Mouse (Mus musculus): Measurements from ENCODE around the gene Adk. TPM values are rescaled to one million over a fixed set of nuclear protein-coding genes. Genes with fewer than 3 reads are reported as not detected.

Gene Adk
- polyA plus RNA-seq, 1 experiment from 2014 or later: 71.9 TPM

DNA sequence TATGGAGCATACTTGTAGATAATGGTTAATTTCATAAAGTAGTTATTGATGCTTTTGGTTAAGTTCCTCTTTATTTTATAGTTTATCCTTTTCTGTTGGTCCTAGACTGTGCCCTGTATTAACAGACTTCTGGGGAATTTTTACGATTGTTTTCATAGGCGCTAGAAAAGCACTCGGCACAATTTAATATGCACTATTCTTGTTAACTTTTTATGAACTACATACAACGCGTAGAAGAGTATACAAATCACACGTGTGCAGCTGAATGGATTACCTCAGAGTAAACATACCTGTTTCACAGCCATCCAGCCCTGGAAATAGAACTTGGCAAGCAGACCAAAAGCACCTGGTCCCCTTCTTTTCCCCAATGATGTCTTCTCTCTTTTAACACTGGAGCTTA is 99.7 kb downstream of the Adk start:
- no peak overlapping the region for H3K4me2 ChIP-seq (ENCODE audit: low read length)
- WGBS: 92% methylated on average over 6 of the region's 6 CpGs

DNA sequence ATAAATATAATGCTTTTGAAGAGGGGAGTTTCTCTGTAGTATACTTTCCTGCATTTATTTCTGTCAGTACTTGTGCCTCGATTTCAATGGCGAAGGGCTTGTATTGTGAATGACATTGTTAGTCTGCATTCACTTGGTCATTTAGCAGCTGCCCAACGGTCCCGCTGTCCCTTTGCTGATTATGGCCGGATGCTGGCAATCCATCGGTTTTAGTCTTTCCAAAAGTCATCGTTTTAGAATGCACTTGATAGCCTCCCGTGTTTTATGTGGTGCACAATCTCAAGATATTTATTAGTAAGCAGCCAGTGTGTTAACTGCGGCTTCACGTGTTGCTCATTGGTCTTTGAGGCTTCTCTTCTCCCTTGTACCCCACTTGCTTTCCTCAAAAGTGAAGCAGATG is 113.3 kb downstream of the Adk start:
- no peak overlapping the region for H3K27ac ChIP-seq (ENCODE audit: low read length)
- ATAC-seq: no peak
- H3K36me3 ChIP-seq (ENCODE audit: control insufficient read depth, insufficient read depth): no peaks in the 10 kb centered on the region
- H3K27me3 ChIP-seq (replicated peaks; ENCODE audit: control insufficient read depth, insufficient read depth, low read length): no peaks in the 10 kb centered on the region
- H3K4me2 ChIP-seq (ENCODE audit: low read length): no peak overlapping the region
- H3K9ac ChIP-seq (replicated peaks; ENCODE audit: low read depth, low read length): no peak overlapping the region
- 35% methylated on average over 10 of the region's 10 CpGs for WGBS
- no peak overlapping the region for H3K4me3 ChIP-seq (replicated peaks; ENCODE audit: low read length)
- H3K9me3 ChIP-seq (ENCODE audit: control insufficient read depth, low read length): no peaks in the 10 kb centered on the region
- H3K4me1 ChIP-seq (replicated peaks; ENCODE audit: control insufficient read depth, insufficient read depth, low read length): no peaks in the 10 kb centered on the region

More for the DNA sequence above, 99.7 kb downstream of the Adk start:
- Histone ChIP-seq H3K27me3 (replicated peaks; ENCODE audit: control insufficient read depth, insufficient read depth, low read length) (no peaks in the 10 kb centered on the region), H3K4me1 (replicated peaks; ENCODE audit: control insufficient read depth, insufficient read depth, low read length) (no peaks in the 10 kb centered on the region), H3K36me3 (ENCODE audit: control insufficient read depth, insufficient read depth) (no peaks in the 10 kb centered on the region), H3K4me3 (replicated peaks; ENCODE audit: low read length) (no peak overlapping the region), H3K27ac (ENCODE audit: low read length) (no peak overlapping the region), H3K9ac (replicated peaks; ENCODE audit: low read depth, low read length) (no peak overlapping the region), H3K9me3 (ENCODE audit: control insufficient read depth, low read length) (no peaks in the 10 kb centered on the region)
- no peak for ATAC-seq

DNA sequence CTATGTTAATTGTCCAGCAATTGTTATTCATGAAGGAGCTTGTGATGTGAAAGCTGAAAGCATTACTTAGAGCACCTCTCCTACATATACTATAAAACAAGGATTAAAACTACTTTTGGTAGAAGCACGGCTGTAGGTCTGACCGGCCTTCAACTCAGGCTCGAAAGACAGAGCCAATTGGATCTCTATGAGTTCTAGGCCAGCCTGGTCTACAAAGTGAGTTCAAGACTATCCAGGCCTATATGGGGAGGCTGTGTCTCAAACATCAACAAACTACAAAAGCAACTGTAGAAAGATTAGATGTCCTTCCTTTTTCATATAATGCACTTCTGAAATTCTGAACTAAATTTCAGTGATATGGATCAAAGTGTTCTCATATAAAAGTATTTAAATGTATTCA is 113.7 kb downstream of the Adk start:
- WGBS: 59% methylated on average over 3 of the region's 3 CpGs
- Histone ChIP-seq H3K27me3 (replicated peaks; ENCODE audit: control insufficient read depth, insufficient read depth, low read length) (no peaks in the 10 kb centered on the region), H3K4me3 (replicated peaks; ENCODE audit: low read length) (no peak overlapping the region), H3K4me1 (replicated peaks; ENCODE audit: control insufficient read depth, insufficient read depth, low read length) (no peaks in the 10 kb centered on the region), H3K27ac (ENCODE audit: low read length) (no peak overlapping the region), H3K36me3 (ENCODE audit: control insufficient read depth, insufficient read depth) (no peaks in the 10 kb centered on the region), H3K9ac (replicated peaks; ENCODE audit: low read depth, low read length) (no peak overlapping the region), H3K4me2 (ENCODE audit: low read length) (no peak overlapping the region), H3K9me3 (ENCODE audit: control insufficient read depth, low read length) (no peaks in the 10 kb centered on the region)
- no peak for ATAC-seq

DNA sequence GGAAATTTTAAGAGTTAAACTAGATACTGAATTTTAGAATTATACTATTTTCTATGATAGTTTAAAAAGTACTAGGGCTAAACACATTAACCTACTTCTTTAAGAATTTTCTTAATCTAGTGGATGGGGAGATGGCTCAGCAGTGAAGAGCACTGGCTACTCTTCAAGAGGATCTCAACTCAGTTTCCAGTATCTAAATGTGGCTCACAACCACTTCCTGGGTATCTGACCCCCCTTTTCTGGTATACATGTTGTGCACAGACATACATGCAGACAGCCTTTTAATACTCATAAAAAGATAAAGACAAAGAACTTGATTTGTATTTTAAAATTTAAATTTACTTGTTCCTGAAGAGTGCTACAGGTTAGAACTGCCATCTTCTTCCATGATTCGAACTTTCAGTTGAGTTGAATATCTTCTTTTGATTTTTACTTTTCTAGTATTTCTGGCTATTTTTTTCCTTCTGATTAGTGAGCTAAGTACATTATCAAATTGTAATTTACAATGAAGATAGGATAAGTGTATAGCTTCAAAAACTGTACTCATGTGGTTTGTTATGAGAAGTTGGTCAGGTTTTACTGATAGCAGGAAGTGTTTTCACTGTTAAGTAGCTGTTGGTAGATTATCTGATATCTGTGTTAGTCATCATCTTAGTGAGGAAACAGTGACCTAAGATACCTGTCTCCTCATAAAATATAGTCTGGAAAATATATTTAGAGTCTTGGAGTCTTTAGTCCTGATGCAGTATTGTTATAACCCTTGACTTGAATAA is 121.8 kb downstream of the Adk start:
- H3K4me2 ChIP-seq (ENCODE audit: low read length): no peak overlapping the region
- 98% methylated on average over 1 of the region's 1 CpGs for WGBS
- ATAC-seq: no peak

DNA sequence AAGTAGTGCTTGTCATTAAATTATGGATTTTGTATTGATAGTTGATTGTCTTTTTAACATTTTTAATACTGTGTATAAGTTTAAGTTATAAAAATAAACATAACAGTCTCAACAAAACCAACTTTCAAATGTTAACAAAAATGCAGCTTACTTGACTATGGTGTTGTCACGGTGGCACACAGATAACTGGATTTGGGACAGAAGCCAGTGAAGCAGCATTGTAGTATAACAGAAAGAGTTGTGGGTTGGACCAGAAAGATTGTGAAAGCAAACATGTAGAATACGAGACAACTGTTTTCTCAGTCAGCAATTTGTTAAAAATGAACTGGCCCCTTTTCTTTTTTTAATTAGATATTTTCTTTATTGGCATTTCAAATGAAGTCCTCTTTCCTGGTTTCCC is 122.4 kb downstream of the Adk start:
- no peak for ATAC-seq
- 70% methylated on average over 2 of the region's 2 CpGs for WGBS

More for the DNA sequence above, 121.8 kb downstream of the Adk start:
- no peaks in the 10 kb centered on the region for H3K36me3 ChIP-seq (ENCODE audit: control insufficient read depth, insufficient read depth)
- H3K27me3 ChIP-seq (replicated peaks; ENCODE audit: control insufficient read depth, insufficient read depth, low read length): no peaks in the 10 kb centered on the region
- no peak overlapping the region for H3K4me3 ChIP-seq (replicated peaks; ENCODE audit: low read length)
- H3K9me3 ChIP-seq (ENCODE audit: control insufficient read depth, low read length): no peaks in the 10 kb centered on the region
- no peak overlapping the region for H3K9ac ChIP-seq (replicated peaks; ENCODE audit: low read depth, low read length)
- H3K27ac ChIP-seq (ENCODE audit: low read length): no peak overlapping the region
- no peaks in the 10 kb centered on the region for H3K4me1 ChIP-seq (replicated peaks; ENCODE audit: control insufficient read depth, insufficient read depth, low read length)

DNA sequence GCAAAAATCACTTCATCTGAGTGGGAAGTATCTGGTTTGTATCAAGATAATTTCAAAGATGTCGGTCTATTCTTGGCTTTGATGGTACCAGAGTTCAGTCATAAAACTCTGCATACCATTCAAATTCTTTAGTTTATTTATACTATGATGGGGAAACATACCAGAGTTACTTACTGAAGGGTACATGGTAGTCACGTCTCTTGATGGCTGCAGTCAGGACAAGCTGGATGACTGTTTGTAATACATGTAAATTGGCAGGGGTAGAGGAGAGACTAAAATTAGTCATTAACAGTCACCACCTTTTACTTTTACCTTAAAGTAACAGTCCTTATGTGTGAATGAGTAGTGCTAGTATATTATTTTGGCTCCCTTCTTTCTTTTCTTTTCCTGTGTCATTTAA is 125.4 kb downstream of the Adk start:
- 81% methylated on average over 2 of the region's 2 CpGs for WGBS
- Histone ChIP-seq H3K27ac (ENCODE audit: low read length) (no peak overlapping the region), H3K36me3 (ENCODE audit: control insufficient read depth, insufficient read depth) (no peaks in the 10 kb centered on the region), H3K4me2 (ENCODE audit: low read length) (no peak overlapping the region), H3K9me3 (ENCODE audit: control insufficient read depth, low read length) (no peaks in the 10 kb centered on the region), H3K4me1 (replicated peaks; ENCODE audit: control insufficient read depth, insufficient read depth, low read length) (no peaks in the 10 kb centered on the region), H3K9ac (replicated peaks; ENCODE audit: low read depth, low read length) (no peak overlapping the region), H3K4me3 (replicated peaks; ENCODE audit: low read length) (no peak overlapping the region), H3K27me3 (replicated peaks; ENCODE audit: control insufficient read depth, insufficient read depth, low read length) (no peaks in the 10 kb centered on the region)
- no peak for ATAC-seq

More for the DNA sequence above, 122.4 kb downstream of the Adk start:
- H3K36me3 ChIP-seq (ENCODE audit: control insufficient read depth, insufficient read depth): no peaks in the 10 kb centered on the region
- no peaks in the 10 kb centered on the region for H3K9me3 ChIP-seq (ENCODE audit: control insufficient read depth, low read length)
- no peaks in the 10 kb centered on the region for H3K27me3 ChIP-seq (replicated peaks; ENCODE audit: control insufficient read depth, insufficient read depth, low read length)
- no peak overlapping the region for H3K9ac ChIP-seq (replicated peaks; ENCODE audit: low read depth, low read length)
- no peak overlapping the region for H3K4me3 ChIP-seq (replicated peaks; ENCODE audit: low read length)
- no peaks in the 10 kb centered on the region for H3K4me1 ChIP-seq (replicated peaks; ENCODE audit: control insufficient read depth, insufficient read depth, low read length)
- no peak overlapping the region for H3K4me2 ChIP-seq (ENCODE audit: low read length)
- H3K27ac ChIP-seq (ENCODE audit: low read length): no peak overlapping the region

DNA sequence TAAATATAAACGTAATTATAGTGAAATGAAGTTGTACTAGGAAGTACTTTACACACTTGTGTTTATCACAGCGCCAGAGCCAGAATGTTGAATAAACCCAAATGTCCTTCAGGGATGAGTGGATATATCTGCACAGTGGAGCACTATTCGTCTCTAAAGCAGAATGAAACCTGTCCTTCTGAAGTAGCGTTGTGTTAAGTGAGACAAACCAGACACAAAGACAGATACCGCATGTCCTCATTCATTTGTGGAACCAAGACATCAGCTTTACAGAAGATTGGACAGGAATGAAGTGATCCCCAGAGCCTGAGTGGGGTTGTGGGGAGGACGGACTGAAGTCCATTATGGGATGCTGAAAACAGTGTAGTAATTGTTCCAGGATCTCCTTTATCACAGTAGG is 126.0 kb downstream of the Adk start:
- H3K4me1 ChIP-seq (replicated peaks; ENCODE audit: control insufficient read depth, insufficient read depth, low read length): no peaks in the 10 kb centered on the region
- H3K4me2 ChIP-seq (ENCODE audit: low read length): no peak overlapping the region
- no peak for ATAC-seq
- WGBS: 82% methylated on average over 6 of the region's 6 CpGs
- H3K9me3 ChIP-seq (ENCODE audit: control insufficient read depth, low read length): no peaks in the 10 kb centered on the region
- H3K27me3 ChIP-seq (replicated peaks; ENCODE audit: control insufficient read depth, insufficient read depth, low read length): no peaks in the 10 kb centered on the region
- no peak overlapping the region for H3K4me3 ChIP-seq (replicated peaks; ENCODE audit: low read length)
- H3K9ac ChIP-seq (replicated peaks; ENCODE audit: low read depth, low read length): no peak overlapping the region
- H3K36me3 ChIP-seq (ENCODE audit: control insufficient read depth, insufficient read depth): no peaks in the 10 kb centered on the region
- no peak overlapping the region for H3K27ac ChIP-seq (ENCODE audit: low read length)

DNA sequence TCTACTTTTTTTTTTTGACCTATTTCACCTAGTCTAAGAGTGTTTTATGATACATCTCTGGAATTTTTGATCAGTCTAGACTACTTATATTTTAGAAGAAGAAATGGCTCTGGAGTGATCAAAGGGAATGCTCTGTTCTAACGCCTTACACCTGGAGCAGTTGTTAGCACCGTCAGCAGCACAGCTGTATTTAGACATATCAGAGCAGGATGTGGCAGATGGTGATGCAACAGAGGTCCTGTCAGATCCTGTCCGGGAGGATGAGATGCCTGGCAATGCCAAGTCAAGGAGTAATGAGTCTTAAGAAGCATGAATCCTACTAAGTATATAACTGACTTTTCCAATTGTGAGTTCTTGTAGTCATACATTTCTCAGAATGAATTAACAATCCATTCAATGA is 128.7 kb downstream of the Adk start:
- Histone ChIP-seq H3K36me3 (ENCODE audit: control insufficient read depth, insufficient read depth) (no peaks in the 10 kb centered on the region), H3K27me3 (replicated peaks; ENCODE audit: control insufficient read depth, insufficient read depth, low read length) (no peaks in the 10 kb centered on the region), H3K4me3 (replicated peaks; ENCODE audit: low read length) (no peak overlapping the region), H3K9ac (replicated peaks; ENCODE audit: low read depth, low read length) (no peak overlapping the region), H3K4me2 (ENCODE audit: low read length) (no peak overlapping the region), H3K9me3 (ENCODE audit: control insufficient read depth, low read length) (no peaks in the 10 kb centered on the region), H3K27ac (ENCODE audit: low read length) (no peak overlapping the region), H3K4me1 (replicated peaks; ENCODE audit: control insufficient read depth, insufficient read depth, low read length) (no peaks in the 10 kb centered on the region)
- WGBS: 79% methylated on average over 3 of the region's 3 CpGs
- ATAC-seq: no peak

DNA sequence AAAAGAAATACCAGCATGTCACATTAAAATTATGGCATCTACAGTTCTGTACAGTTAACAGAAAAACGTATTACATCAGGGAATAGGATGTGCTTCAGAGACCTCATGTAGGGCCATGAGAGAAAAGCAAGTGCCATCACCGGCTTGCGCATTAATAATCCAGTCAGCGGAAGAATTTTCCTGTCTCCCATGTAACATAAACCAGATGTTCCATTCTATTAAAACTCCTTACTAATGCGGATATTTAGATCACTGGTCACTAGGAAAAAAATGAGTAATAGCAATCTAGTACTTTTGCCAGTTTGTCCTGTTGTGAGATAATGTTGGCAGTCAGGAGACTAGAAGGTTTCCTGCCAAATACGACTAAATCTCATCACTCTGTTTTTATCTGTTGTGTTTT is 139.6 kb downstream of the Adk start:
- H3K4me2 ChIP-seq (ENCODE audit: low read length): no peak overlapping the region
- no peak overlapping the region for H3K27ac ChIP-seq (ENCODE audit: low read length)
- peaks cover 6% of the 10 kb centered on the region; the same call in 1 of the 2 replicates for H3K4me1 ChIP-seq (replicated peaks; ENCODE audit: control insufficient read depth, insufficient read depth, low read length)
- no peak for ATAC-seq
- no peaks in the 10 kb centered on the region for H3K9me3 ChIP-seq (ENCODE audit: control insufficient read depth, low read length)
- no peaks in the 10 kb centered on the region for H3K36me3 ChIP-seq (ENCODE audit: control insufficient read depth, insufficient read depth)
- H3K9ac ChIP-seq (replicated peaks; ENCODE audit: low read depth, low read length): no peak overlapping the region
- H3K27me3 ChIP-seq (replicated peaks; ENCODE audit: control insufficient read depth, insufficient read depth, low read length): no peaks in the 10 kb centered on the region
- no peak overlapping the region for H3K4me3 ChIP-seq (replicated peaks; ENCODE audit: low read length)
- WGBS: 91% methylated on average over 6 of the region's 6 CpGs

DNA sequence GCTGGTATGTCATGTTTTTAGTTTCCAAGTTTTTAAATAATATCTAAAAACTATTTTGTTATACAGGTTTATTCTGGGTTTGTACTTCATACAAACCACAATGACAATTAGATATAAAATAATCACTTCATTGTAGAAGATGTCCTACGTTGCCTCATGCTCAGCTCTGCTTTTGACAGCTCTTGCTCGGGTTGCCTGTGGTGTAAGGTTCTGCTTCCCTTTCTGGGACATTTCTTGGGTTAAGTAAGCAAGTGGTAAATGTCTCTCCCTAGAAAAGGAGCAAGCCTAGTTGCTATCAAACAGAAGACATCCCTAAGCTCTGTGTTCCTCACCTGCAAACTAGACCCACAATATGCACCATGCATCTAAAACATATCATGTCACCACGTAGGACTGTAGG is 140.4 kb downstream of the Adk start:
- no peaks in the 10 kb centered on the region for H3K27me3 ChIP-seq (replicated peaks; ENCODE audit: control insufficient read depth, insufficient read depth, low read length)
- H3K4me2 ChIP-seq (ENCODE audit: low read length): no peak overlapping the region
- no peaks in the 10 kb centered on the region for H3K9me3 ChIP-seq (ENCODE audit: control insufficient read depth, low read length)
- H3K27ac ChIP-seq (ENCODE audit: low read length): no peak overlapping the region
- H3K4me1 ChIP-seq (replicated peaks; ENCODE audit: control insufficient read depth, insufficient read depth, low read length): peaks cover 6% of the 10 kb centered on the region; the same call in 1 of the 2 replicates
- H3K9ac ChIP-seq (replicated peaks; ENCODE audit: low read depth, low read length): no peak overlapping the region
- WGBS: 93% methylated on average over 3 of the region's 3 CpGs
- no peak overlapping the region for H3K4me3 ChIP-seq (replicated peaks; ENCODE audit: low read length)
- no peaks in the 10 kb centered on the region for H3K36me3 ChIP-seq (ENCODE audit: control insufficient read depth, insufficient read depth)
- no peak for ATAC-seq
